Comparison of ENCODE assay signal across 15 mouse cellular contexts in genomic region chr13:112747808-112748430, GRCm38 (mm10). TPM values are rescaled to one million over a fixed set of nuclear protein-coding genes. Genes with fewer than 3 reads are reported as not detected.
DNase-seq lines count a peak whose midpoint lies in the region; ATAC-seq and TF ChIP-seq lines count a peak whose summit lies in the region.
"Had no signal": no experiment of that assay in that cellular context is flagged by ENCODE, and none has a peak within 500 bp of the region (broad histone marks: within the 10 kb centered on the region; RNA-seq: fewer than 3 reads in every experiment).

No protein-coding gene starts in this region.

- TF ChIP-seq CTCF in MEL (IDR thresholded peaks at IDR 0.05 in 2 of 3, conservative IDR thresholded peaks at IDR 0.05 in 1 of 3; ENCODE audit: control insufficient read depth in 1 of 3, insufficient read depth in 1 of 3, low read depth in 2 of 3, low read length in 3 of 3, poor library complexity in 1 of 3, severe bottlenecking in 1 of 3): no peak
- TF ChIP-seq CTCF in spleen, adult 2 months (IDR thresholded peaks at IDR 0.05; ENCODE audit: extremely low read depth, insufficient read depth, insufficient read length, insufficient replicate concordance): no peak

- peak; percentile 43 for DNase-seq in MEL (ENCODE audit: low read depth, low spot score)
- peak; percentile 68 for DNase-seq in c-Kit-negative CD71-positive TER-119-positive erythroid progenitor cells, embryonic 14.5 days (ENCODE audit: low read depth, low spot score)
- no peak for DNase-seq in spleen, adult 2 months (ENCODE audit: low read depth in 1 of 2, low spot score in 2 of 2)
- no peak for DNase-seq in adrenal gland, adult 18-20 months (ENCODE audit: low spot score in 2 of 2)
- DNase-seq in frontal cortex, postnatal 25 days (ENCODE audit: low spot score in 2 of 2): no peak
- no peak for DNase-seq in left cerebral cortex, postnatal 14 days (ENCODE audit: low spot score in 2 of 2)
- DNase-seq: cerebellum, adult 2 months; heart, adult 2 months; kidney, adult 8-10 months; thymus, adult 18-20 months had no signal

- intact Hi-C loops in left cerebral cortex, postnatal 14 days (cut with DNase I): no loop called here

- TF ChIP-seq RAD21 in MEL (IDR thresholded peaks at IDR 0.05; ENCODE audit: low read depth, low read length): no peak

- peak overlapping the region; percentile 63 for H3K4me2 ChIP-seq in liver, embryonic 12.5 days
- H3K4me2 ChIP-seq: neural tube, embryonic 13.5 days had no signal

- H3K36me3 ChIP-seq in MEL (ENCODE audit: control insufficient read depth in 1 of 2, insufficient read depth in 2 of 2, low read length in 2 of 2): peaks cover 0 to 2% of the 10 kb centered on the region in 2 experiments; a peak in 2 of 4 replicates
- H3K36me3 ChIP-seq in liver, embryonic 12.5 days: no peaks in the 10 kb centered on the region
- H3K36me3 ChIP-seq in spleen, adult 2 months (ENCODE audit: control insufficient read depth, insufficient read depth, low read length): no peaks in the 10 kb centered on the region
- H3K36me3 ChIP-seq: neural tube, embryonic 13.5 days had no signal

- H3K79me2 ChIP-seq in MEL (ENCODE audit: control insufficient read depth, insufficient read depth, low read length, poor library complexity): no peaks in the 10 kb centered on the region

- no peaks in the 10 kb centered on the region for H3K9me3 ChIP-seq in MEL (replicated peaks; ENCODE audit: insufficient read depth, low read length)
- no peaks in the 10 kb centered on the region for H3K9me3 ChIP-seq in liver, embryonic 12.5 days (replicated peaks)
- H3K9me3 ChIP-seq: neural tube, embryonic 13.5 days had no signal

- peak; percentile 80 for ATAC-seq in liver, embryonic 12.5 days
- ATAC-seq: CD4-positive, CD25-positive, alpha-beta regulatory T cell, adult 4 months; forebrain, embryonic 14.5 days; hindbrain, postnatal 0 days had no signal

- no peak for TF ChIP-seq POLR2A in MEL (IDR thresholded peaks at IDR 0.05; ENCODE audit: control insufficient read depth in 1 of 2, insufficient read depth in 1 of 2, low read depth in 1 of 2, low read length in 2 of 2, poor library complexity in 1 of 2)
- TF ChIP-seq POLR2A in spleen, adult 2 months (IDR thresholded peaks at IDR 0.05; ENCODE audit: low read depth, low read length): no peak

- H3K9ac ChIP-seq in MEL (ENCODE audit: control insufficient read depth, low read depth, low read length, poor library complexity, severe bottlenecking): no peak overlapping the region
- peak overlapping the region; percentile 70 for H3K9ac ChIP-seq in liver, embryonic 12.5 days
- H3K9ac ChIP-seq: neural tube, embryonic 13.5 days had no signal

- H3K4me1 ChIP-seq in MEL (ENCODE audit: control insufficient read depth in 1 of 2, insufficient read depth in 2 of 2, low read length in 2 of 2): peaks cover 3 to 6% of the 10 kb centered on the region in 2 experiments
- peaks cover 94% of the 10 kb centered on the region for H3K4me1 ChIP-seq in liver, embryonic 12.5 days
- H3K4me1 ChIP-seq in spleen, adult 2 months (ENCODE audit: control insufficient read depth, insufficient read depth, insufficient read length): peaks cover 6% of the 10 kb centered on the region; the same call in 1 of the 2 replicates

- H3K27ac ChIP-seq in MEL (ENCODE audit: control insufficient read depth, low read depth, low read length): no peak overlapping the region
- H3K27ac ChIP-seq in liver, embryonic 12.5 days: peak overlapping the region; percentile 95
- peak overlapping the region; percentile 44; the same call in 1 of the 2 replicates for H3K27ac ChIP-seq in spleen, adult 2 months (ENCODE audit: insufficient read depth, low read length)
- H3K27ac ChIP-seq: heart, adult 2 months; hindbrain, postnatal 0 days; neural tube, embryonic 13.5 days had no signal

- H3K4me3 ChIP-seq in MEL (ENCODE audit: control insufficient read depth in 1 of 2, insufficient read depth in 1 of 2, low read depth in 2 of 2, low read length in 2 of 2): no peak overlapping the region
- H3K4me3 ChIP-seq in liver, embryonic 12.5 days: 0 out of 2 replicates have a peak overlapping the region, but pooled peaks have one; percentile 1
- H3K4me3 ChIP-seq in spleen, adult 2 months (ENCODE audit: extremely low read depth, insufficient read depth, insufficient read length): no peak overlapping the region
- H3K4me3 ChIP-seq: heart, adult 2 months; neural tube, embryonic 13.5 days had no signal

- no peaks in the 10 kb centered on the region for H3K27me3 ChIP-seq in MEL (ENCODE audit: control insufficient read depth in 1 of 2, insufficient read depth in 2 of 2, low read length in 2 of 2)
- no peaks in the 10 kb centered on the region for H3K27me3 ChIP-seq in liver, embryonic 12.5 days (replicated peaks)
- H3K27me3 ChIP-seq in spleen, adult 2 months (ENCODE audit: control insufficient read depth, insufficient read depth, low read length): no peaks in the 10 kb centered on the region
- H3K27me3 ChIP-seq: neural tube, embryonic 13.5 days had no signal

- peak; percentile 37 to 38; a peak in 3 of 4 replicates for TF ChIP-seq EP300 in MEL (IDR thresholded peaks at IDR 0.05; ENCODE audit: low read depth in 1 of 2, low read length in 2 of 2)

- 40% methylated on average over 6 of the region's 6 CpGs for WGBS in liver, embryonic 12.5 days (ENCODE audit: insufficient replicate concordance)
- 71% methylated on average over 6 of the region's 6 CpGs for WGBS in spleen, adult 2 months

TF ChIP-seq in MEL, 35 proteins besides CTCF, POLR2A, EP300 and RAD21:
- TF ChIP-seq USF1 (IDR thresholded peaks at IDR 0.05; ENCODE audit: low read depth, low read length) (no peak), TCF12 (IDR thresholded peaks at IDR 0.05; ENCODE audit: low read depth, low read length) (0 out of 2 replicates have a peak, but pooled peaks have one; percentile 22)

RNA-seq across cellular contexts. Expression of gene Plpp1, which starts 52.7 kb away (rescaled TPM):
- 0.10 and 0.12 TPM in 2 replicates for total RNA-seq in MEL (2012; rRNA removed)
- polyA plus RNA-seq in MEL (2012; ENCODE audit: insufficient read depth in 1 of 2, insufficient read length in 2 of 2, low read depth in 1 of 2, low replicate concordance in 2 of 2, missing spikeins in 1 of 2): under 1 TPM in 1 of 2 experiments, not detected in 1; 0.15 TPM
- polyA plus RNA-seq in liver, embryonic 12.5 days (2016; fragmentation: Nextera tagmentation; extraction: Ambion mirVana): 28.6 and 30.8 TPM in 2 replicates
- 61.6 and 71.8 TPM in 2 replicates for polyA plus RNA-seq in spleen, adult 2 months (2012; rRNA removed)
- 100 to 1,000 TPM; 193 to 238 TPM for total RNA-seq in adrenal gland, adult 18-20 months (2021)
- total RNA-seq in left cerebral cortex, postnatal 14 days (2021): 10 to 100 TPM; 26.9 TPM

Comparison
In these comparisons a context has a peak if more than half of its experiments do, and no peak if none do; other contexts are left out.
1. DNase-seq: peak in MEL (single experiment) and c-Kit-negative CD71-positive TER-119-positive erythroid progenitor cells, embryonic 14.5 days (single experiment); none in spleen, adult 2 months (0 of 2), adrenal gland, adult 18-20 months (0 of 2), frontal cortex, postnatal 25 days (0 of 2) and left cerebral cortex, postnatal 14 days (0 of 2).
2. RNA of gene Plpp1, which starts 52.7 kb away (total RNA-seq): 193 to 238 TPM in adrenal gland, adult 18-20 months and 26.9 TPM in left cerebral cortex, postnatal 14 days; 0.10 to 0.12 TPM in MEL; every median in the first group is over 10 times any median in the second.